Mouse (Mus musculus) small intestine, adult 2 months (tissue): ENCODE data around the gene Gm5617.

Experiments used
- CTCF ChIP-seq: fragments of 200-500 bp; IDR thresholded peaks from 2 replicates; pipeline ENCODE4 v1.5.1; 2012; ENCODE audit warnings: low read depth, mild to moderate bottlenecking, control low read depth, inconsistent platforms, low read length, moderate library complexity, mixed read lengths; ENCODE audit not compliant: insufficient replicate concordance, insufficient read length; ENCODE audit errors: extremely low read depth
- POLR2A ChIP-seq: fragments of 200-500 bp; IDR thresholded peaks from 2 replicates; pipeline ENCODE4 v1.6.1; 2012; ENCODE audit warnings: low read depth, mild to moderate bottlenecking, control low read depth, inconsistent platforms, low read length, moderate library complexity

- TF ChIP-seq POLR2A (no peak), CTCF (no peak)
Measured at GRCm38 (mm10) chr9:48510134-48510533, 14.9 kb downstream of the Gm5617 start.
